Mouse (Mus musculus): ENCODE results near the gene Dnal1.

GRCm38 (mm10) chr12:84155523-84155871, 41.3 kb downstream of the Dnal1 start:
- no peak for TF ChIP-seq CTCF (IDR thresholded peaks at IDR 0.05; ENCODE audit: insufficient read depth, low read depth, low read length)
- no peak for TF ChIP-seq POLR2A (IDR thresholded peaks at IDR 0.05; ENCODE audit: insufficient read depth, low read depth, low read length)
